Mouse (Mus musculus) monocyte, adult 5-6 weeks (primary cell): Measurements from ENCODE around the gene Nr5a1. TPM values are rescaled to one million over a fixed set of nuclear protein-coding genes. Genes with fewer than 3 reads are reported as not detected.

Experiments
- ATAC-seq: fragments of 153-309, 156-312 bp; replicated peaks from 2 replicates; pipeline ENCODE4 v1.8.0; 2017; ENCODE audit warnings: mild to moderate bottlenecking; ENCODE audit not compliant: low TSS enrichment, insufficient number of reproducible peaks, severe bottlenecking, poor library complexity, low FRiP score
- total RNA-seq: library from RNA; stranded (forward); fragments of 200-1000, 200-491, 200-594 nt; gene quantifications from 3 replicates; pipeline ENCODE4 v1.2.3, GENCODE M21; 2017

Nr5a1 gene
- total RNA-seq, 1 experiment from 2014 or later: not detected

DNA sequence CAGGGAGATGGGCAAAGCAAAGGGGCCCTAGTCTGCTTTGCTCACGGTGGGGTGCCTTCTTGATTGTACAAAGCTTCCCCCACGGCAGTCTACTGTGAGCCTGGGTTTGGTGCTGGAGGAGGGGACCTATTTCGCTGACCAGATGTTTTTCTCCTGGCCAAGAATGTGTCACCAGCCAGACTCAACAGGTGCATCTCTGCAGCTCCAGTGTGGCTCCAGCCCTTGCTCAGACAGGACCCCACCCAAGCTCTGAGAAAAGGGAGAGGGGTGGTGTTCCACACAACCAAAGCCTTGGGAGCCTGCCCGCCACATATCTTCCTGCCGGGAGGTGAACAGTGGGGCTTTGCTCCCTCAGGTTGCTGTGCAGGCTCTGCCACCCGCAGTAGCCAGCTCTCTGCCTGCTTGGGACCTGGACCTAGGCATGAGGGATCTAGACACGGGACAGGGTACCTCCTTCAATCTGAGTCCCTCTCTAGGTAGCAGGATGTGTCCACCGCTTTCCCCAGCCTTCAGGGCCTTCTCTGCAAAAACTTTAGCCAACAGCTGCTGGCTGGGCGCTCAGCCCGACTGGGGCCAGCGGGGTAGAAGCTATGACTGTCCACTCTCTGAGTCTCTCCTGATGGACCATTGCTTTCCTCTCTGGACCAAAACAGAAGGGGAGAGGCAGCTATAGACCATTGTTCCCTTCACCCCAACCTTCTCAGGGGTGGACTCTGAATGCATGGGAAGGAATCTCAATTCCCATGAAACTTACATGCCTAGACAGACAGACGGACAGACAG lies 5.2 kb downstream of the Nr5a1 start:
- ATAC-seq: no peak

DNA sequence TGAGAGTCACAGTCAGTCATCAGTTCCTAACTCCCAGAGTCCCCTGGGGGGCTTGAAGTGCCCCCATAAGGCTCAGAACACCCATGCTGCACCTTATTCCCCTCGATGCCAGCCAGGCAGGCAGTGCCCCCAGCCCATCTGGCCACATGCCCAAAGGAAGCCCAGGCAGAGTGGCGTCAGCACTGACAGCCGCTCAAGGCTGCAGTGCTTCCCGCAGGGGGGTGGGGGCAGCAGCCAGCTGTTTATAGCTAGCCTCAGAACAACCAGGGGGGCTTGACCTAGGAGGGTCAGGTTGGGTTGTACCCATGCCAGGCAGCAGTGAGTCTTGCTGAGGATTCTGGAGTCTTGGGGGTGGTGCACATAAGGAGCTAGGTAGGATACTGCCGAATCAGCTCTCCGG lies 7.7 kb downstream of the Nr5a1 start:
- no peak for ATAC-seq

DNA sequence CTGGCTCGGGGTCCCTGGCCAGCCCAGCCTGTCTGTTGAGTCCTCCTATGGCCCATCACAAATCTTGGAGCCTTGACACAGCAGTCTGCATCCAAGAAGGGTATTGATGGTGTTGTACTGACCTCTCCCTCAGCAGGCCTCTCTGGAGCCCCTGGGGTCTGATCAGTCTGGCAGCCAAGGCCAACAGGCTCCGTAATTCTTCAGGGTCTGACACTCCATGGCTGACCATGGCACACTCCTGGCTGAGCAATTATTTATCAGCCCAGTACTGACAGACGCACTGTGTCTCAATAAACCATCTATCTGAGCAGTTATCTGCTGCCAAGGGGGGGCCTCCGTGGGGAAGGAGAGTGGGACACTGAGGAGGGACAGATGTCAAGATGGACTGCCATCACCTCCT lies 9.3 kb downstream of the Nr5a1 start:
- ATAC-seq: no peak

DNA sequence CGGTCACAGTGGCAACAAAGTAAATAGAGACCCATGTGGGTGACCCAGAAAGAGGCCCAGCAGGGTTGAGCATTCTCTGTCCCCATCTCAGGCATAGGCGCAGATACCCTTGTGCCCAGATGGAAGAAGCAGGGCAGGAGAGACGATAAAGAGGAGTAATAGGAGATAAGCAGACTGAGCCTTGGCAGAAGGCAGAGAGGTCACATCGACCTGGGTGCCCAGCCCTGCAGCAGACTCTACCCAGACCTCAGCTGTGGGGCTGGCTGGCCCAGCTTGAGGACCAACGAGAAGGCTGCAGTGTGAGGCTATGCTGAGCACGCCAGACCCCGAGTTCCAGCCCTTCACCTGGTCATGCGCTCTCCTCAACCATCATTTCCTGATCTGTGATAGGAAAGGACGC lies 10.0 kb downstream of the Nr5a1 start:
- ATAC-seq: no peak

DNA sequence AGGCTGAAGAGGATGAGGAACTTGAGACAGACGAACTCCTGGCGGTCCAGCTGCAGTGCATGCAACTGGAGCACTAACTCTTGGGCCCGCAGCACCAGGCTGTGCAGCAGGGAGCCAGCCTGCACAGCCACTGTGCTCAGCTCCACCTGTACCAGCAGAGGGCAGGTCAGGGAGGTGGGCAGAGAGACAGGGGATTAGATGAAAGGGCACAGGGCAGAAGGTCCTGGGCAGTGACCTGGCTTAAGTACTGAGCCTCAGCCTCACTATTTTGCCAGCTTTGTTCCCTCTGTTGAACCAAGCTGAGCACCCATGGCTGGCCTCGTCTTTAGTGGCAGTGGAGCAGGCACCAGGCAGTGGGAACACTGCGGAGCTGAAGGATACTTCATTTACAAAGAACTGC lies 14.2 kb downstream of the Nr5a1 start:
- ATAC-seq: no peak

DNA sequence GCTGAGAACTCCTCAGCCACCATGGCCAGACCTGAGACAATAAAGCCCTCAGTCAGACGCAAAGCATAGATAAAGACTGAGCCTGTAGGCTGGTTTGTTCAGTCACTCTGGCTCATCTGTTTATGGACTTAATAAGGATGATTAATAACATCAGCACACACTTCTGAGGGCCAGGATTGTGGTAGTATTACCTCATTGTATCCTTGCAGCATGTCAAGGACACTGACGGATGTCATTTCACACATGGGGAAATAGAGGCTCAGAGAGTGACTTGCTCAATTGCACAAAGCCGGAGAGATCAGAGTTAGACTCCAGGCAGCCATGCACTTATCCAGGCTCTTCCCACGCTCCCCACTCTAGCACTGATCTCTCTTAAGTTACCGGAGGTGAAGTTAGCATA lies 15.7 kb downstream of the Nr5a1 start:
- no peak for ATAC-seq

DNA sequence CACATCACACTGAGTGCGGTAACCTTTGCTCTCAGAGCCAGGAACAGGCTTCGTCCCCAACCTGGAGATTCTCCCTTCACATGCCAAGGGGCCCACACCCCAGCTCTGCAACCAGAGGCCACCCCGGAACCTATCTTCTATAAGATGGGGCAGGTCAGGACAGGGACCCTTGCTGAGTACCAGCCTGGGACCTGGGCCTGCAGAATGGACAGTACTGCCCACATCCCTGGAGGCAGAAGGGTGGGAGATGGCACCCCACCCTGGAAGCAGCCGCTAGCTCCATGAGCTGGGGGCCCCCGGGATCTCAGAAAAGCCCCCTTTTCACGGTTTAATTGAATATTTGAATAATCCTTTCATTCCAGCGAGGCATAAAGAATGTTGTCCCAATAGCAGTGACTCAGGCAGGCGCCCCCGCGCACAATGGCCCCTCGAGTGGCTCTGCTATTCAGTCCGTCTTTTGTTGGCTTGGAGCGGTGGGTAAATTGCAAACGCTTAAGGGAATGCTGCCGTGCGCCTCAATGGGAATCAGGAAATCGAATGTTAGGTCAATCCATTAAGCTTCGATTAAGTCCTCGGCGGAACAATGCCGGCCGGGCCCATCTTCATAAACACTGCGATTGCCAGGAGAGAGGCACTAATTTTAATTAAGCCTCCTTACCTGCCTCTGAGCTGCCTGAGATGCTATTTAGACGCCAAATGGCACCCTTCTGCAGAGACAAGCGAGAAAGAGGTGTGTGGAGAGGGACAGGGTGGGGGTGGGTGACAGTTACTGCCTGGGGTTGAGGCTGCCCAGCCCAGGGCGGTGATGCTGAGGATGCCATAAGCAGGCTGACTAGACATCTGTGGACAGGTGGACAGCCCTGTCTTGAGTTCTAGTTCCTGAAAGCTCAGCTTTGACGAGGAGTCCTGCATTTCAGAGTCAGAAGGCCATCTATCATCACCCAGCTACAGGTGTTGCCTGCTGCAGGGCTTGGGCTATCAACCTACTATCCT lies 16.9 kb downstream of the Nr5a1 start:
- no peak for ATAC-seq

DNA sequence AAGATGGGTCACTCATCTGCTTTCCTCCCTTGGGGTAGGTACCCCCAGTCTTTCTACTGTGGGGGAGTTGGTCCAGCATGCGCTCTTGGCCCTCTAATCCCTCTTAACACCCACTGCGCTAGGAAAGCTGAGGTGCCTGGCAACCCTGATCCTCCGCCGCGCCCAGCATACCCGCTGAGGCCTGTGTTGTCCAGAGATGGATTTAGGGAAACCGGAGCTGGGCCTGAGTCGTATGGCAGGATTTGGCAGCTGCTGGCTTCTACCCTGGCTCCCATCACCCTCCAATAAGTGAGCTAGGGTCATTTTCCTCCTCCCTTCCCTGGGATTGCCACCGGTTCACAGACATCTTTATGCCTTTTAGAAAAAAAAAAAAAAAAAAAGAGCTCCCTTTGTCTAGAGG lies 18.6 kb downstream of the Nr5a1 start:
- ATAC-seq: no peak

DNA sequence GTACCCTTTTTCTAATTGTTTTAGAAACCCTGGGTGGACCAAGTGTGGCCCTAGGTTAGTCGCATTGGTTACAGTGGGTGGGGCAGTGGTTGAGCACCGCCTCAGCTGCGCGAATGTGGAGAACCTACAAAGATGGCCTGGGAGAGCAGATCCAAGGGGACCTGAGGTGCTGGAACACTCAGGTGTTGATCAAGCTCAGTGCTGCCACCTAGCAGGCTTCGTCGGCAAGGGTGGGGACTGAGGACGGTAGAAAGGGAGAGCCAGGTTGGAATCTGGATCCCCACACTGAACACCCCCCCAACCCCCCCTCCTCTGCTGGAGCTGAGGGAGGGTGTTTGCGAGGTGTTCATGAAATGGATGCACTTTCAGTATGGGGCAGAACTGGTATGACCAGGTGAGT lies 22.8 kb downstream of the Nr5a1 start:
- no peak for ATAC-seq

DNA sequence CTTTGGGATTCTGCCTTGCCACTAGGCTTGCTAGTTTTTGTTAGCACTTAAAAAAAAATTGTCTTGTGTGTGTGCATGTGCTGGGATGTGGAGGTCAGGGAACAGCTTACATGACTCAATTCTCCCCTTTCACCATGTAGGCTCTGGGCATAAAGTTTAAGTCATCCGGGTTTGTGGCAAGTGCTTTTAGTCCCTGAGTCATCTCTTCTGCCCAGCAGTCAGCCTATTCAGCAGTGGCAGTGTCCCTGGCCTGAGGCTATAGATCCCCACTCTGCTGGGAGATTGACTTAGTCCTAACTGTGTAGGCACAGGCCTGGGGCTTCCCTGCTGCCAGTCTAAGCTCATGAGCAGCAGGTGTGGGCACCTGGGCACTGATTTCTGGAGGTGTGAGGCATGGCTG lies 24.5 kb downstream of the Nr5a1 start:
- no peak for ATAC-seq

DNA sequence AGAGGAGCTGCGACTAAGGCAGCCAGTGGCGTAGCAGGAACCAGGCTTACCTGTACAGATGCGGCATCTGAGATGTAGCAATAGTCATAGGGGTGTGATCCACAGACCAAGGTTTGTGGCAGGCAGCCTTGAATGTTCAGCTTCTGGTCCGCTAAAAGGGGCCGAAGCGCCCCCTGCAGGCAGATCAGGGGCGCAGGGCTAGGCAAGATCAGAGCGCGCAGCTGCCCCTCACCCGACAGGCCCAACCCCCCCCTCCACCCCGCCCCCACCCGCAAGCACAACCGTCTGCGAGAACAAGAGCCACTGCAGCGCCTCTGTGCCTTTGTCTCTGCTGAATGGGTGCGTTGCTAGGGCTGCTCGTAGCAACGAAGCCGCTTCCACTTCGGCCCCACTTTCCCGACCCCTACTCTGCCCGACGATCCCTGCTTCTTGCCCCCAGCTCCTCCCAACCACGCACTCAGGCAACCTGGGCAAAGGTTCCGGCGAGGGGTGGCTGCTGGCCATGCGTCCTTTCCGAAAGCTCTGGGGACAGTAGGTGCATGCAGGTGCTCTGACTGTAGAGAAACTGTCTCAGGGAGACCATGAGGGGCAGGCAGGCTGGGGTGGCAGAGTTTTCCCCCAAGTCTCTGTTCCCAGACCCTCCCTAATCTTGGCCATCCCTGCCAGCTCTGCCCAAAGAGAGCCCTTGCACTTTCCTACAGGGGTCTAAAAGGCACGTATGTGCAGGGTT lies 25.4 kb downstream of the Nr5a1 start:
- ATAC-seq: no peak

DNA sequence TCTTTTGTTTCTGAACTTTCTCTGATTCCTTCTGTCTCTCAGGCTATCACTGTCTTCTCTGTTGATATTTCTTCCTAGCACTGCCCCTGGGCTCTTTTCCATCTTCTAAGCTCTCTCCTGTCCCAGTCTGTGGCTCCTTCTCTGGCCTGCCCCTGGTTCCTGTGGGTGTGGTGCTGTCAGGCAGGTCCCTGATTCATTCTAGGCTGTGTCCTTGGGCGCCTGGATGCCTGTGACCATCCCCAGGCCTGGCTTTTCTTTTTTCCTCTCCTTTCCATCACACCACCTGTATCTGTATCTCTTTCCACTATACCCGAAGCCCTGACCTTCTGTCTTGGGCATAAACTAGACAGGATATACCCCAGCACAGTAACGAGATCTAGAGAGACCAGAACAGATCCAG lies 28.6 kb downstream of the Nr5a1 start:
- no peak for ATAC-seq

DNA sequence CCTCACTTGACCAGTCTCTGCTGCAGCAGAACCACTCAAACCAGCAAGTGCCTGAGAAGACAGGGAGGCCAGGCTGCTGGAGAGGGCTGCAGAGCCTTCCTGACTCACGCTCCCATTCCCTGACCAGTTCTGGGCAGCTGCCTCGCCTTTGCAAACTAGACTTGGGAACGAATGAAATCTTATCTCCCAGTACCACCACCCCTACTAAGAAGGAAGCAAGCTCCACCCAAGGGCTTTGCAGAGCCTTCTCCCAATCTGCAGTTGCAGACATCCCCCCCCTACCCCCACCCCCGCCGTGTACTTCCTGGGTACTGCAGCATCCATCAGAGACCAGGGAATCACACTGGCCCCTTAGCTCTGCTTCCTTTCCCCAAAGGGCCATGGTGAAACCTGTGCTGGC lies 31.3 kb downstream of the Nr5a1 start:
- no peak for ATAC-seq

DNA sequence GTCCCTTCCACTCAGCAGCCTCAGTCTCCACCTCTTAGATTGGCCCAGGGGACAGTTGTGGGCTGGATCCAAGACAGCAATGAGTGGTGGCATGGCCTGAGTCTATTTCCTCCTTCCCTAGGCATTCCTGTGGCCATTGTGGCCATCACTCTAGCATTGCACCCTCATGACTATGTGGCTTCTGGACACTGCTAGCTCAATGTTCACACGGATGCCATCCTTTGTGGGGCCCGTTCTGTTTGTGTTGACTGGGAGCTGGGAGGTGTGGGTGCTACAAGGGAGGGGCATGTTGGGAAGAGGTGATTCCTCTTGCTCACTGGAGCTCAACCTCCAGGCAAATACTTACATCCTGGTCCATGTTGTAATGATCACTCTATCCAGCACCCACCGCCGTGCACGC lies 32.1 kb downstream of the Nr5a1 start:
- no peak for ATAC-seq

DNA sequence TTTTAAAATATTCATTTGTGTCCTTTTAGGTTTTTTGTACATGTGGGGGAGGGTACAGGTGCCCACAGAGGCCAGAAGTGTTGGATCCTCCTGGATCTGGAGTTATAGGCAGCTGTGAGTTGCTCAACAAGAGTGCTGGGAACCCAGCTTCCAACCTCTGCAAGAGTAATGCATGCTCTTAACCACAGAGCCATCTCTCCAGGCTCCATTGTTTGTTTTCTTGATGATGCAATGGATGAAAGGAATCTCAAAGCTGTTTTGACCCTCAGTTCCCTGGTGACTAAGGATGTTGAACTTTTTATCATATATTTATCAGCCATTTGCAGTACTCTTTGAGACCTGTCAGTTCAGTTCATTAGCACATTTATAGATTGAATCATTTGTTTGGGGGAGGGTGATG lies 35.4 kb downstream of the Nr5a1 start:
- no peak for ATAC-seq

DNA sequence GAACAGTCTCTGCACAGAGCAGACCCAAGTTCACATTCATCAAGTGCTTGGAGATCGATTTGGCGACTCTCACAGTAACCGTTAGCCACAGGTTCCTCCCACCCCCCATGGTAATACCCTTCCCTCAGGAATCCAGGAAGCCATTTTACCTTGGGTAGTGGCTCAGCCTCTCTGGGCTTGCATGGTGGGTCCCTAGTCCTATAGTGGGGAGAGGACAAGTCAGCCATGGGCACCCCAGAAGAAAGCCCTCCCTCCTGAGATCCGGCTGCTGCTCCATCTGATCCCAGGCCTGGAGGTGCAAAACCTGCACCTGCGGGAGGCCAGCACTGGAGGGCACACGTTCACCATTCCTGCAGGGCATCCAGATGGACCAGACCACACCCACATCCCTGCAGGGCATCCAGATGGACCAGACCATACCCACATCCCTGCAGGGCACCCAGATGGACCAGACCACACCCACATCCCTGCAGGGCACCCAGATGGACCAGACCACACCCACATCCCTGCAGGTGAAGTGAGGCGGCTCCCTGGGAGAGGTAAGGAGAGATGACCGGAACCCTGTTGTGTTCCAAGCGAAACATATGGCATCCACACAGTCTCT lies 38.9 kb downstream of the Nr5a1 start:
- no peak for ATAC-seq

DNA sequence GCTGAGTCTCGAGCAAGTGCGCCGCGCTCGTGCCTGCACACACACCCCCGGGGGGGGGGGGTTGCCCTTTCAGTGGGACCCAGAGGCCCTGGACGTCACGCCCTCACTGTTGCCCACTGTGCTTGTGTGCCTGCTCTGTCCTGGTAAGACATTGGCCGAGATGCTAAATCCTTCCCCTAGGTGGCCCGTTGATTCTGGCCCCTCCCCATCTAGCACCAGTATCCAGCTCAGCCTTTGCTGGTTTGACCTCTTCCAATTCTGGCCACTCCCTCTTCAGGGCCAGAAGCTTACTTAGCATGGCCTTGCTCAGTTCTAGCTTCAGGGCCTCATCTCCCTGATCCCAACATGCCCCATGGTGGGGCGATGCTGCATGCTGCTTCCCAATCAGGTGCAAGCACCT lies 41.8 kb downstream of the Nr5a1 start:
- no peak for ATAC-seq

DNA sequence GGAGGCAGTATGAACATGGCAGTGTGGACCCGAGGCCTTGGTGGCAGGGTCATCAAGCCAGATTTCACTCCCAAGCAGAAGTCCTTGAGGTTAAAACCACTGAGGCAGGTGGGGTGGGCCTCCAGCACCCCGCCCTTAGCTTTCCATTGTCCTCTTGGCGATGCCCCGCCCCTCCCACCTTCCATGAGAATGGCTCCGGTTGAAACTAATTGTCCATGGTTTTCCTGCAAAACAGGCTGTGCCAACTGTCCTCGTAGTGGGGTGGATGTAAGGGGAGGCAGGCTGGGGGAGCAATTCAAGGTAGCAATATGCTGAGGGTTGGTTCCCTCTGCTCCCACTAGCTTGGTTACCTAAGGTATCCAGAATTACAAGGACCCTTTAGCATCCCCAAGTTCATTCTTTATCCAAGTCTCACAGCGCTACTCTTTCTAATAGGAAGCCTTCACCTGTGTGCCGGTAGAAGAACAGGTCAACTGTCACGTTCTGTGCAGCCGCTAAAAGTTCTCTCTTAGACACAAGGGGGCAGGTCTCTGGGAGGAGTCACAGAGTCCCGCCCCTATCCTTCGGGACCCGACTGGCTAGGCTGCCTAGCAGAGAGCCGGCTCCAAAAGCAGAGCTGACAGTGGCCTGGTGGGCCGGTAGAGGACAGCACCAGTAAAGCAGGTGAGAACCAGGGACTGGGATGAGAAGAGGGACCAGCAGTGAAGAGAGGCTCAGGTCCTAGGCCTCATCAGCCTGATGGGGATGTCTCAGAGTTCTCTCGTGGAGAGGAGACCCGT lies 45.4 kb downstream of the Nr5a1 start:
- ATAC-seq: no peak
